Mouse (Mus musculus) mature B cell (primary cell): ENCODE results near the gene Sorl1.

Experiments used
- in situ Hi-C: fragments of 300-500 bp; cut with MboI; formaldehyde crosslinking; loops from 2 replicates; pipeline ENCODE4 v1.14.3; 2019

Sorl1 gene

DNA sequence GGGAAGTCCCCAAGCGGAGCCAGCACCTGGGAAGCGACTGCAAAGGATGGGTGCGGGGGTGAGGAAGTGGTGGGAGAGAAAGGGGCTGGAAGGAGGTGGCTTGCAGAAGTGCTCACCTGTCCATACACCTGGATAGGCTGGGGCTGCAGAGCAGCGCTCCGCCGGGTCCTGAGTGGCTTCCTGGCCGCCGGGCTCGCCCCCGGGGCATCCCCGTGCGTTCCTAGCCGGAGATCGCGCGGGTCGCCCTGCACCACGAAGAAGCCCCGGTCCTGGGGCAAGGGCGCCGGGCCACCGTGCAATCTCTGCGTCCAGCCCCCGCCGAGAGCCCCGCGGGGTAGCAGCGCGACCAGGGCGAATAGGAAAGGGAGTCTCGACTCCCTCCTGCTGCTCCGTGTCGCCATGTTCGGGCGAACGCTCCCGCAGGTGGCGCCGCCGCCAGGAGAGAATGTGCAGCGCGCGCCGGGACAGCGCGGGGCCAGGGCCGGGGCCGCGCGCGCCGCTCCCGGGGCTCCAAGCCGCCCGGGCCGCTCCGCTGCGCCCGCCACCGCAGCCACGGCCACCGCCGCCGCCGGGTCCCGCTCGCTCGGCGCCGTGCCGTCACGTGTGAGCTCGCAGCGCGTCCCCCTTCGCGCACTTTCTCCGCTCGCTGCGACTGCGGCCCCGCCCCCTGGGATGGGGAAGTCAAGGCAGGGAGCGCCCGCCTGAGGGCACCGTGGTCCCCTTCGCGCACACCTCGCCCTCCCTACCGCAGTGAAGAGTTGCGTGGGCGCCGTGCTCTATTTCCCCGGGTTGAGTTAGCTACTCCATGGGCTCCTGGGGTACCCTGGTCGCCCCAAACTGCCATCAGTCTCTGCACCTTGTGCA lies at the start of gene Sorl1:
Gene Sorl1, minus strand, starts transcription at position 585 of the 864 bp plus-strand sequence.
- in situ Hi-C loops: no loop called here

DNA sequence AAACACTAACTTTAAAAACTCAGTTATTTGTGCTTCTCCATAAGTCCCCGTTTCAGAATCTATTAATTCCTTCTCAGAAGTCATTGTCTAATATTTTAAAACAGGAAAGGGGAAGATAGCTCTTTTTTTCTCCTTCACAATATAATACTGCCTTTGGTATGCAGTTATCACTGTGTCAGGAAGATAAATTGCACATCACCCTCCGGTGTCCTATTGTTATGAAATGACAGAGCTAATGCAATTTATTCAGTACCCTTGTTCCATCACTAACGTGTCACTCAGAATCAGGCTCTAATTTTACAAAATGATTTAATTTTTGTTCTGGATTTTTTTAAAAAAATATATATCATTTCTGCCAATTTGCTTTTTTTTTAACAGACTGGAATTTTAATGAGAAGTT lies 49.7 kb upstream of the Sorl1 start:
- in situ Hi-C loops: no loop called here

DNA sequence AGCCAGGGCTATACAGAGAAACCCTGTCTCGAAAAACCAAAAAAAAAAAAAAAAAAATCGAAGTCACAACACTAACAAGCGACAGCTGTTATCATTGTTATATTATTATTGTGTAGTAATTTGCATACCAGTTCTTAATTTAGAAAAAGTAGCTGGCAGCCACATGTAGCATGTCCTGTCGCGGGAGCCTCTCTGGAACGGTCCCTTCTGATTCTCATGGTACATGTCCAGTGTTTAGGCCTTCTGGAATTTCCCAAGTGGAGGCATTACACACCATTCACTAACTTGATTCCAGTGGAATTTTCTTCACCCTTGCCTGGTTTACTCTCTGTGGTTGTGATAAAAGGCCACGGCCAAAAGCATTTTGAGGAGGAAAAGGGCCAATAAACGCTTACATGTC lies 45.4 kb upstream of the Sorl1 start:
- in situ Hi-C loops: no loop called here

- in situ Hi-C loops: no loop called here
These were observed 44.9 kb upstream of the Sorl1 start for GRCm38 (mm10) chr9:42169025-42169424.

DNA sequence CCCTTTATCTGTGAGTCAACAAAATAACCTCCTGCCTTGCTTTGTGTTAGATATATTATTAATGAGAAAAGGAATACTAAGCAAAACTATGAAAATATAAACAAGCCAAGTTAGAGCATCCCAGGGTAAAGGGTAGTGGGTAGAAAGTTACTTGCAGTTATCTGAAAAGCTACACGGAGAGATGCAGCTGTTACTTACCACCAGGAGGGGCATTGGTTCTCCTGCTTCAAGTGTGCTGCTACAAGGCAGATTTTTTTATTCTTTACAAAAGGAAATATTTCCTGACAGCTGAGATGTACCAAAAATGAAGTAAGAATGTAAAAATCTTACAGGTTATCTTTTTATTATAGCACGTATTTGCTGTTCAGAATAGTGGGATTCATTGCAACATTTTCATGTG lies 40.8 kb upstream of the Sorl1 start:
- in situ Hi-C loops: no loop called here

DNA sequence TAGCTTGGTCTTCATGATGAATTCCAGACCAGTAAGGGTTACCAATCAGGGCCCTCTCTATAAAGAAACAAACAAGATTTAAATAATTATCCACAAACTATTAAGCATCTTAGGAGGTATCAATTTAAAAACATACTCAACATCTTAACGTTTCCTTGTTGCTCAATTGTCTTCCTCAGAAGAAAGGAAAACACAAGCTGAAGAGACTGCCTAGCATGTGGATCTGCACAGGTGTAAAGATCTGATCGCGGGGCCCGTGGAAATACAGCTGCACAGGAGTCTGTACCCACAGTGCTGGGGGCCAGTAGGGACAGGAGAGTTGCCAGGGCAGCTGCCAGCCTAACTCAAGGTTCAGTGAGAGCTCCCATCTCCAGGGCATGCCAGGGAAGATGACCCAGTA lies 38.9 kb upstream of the Sorl1 start:
- in situ Hi-C loops: no loop called here

DNA sequence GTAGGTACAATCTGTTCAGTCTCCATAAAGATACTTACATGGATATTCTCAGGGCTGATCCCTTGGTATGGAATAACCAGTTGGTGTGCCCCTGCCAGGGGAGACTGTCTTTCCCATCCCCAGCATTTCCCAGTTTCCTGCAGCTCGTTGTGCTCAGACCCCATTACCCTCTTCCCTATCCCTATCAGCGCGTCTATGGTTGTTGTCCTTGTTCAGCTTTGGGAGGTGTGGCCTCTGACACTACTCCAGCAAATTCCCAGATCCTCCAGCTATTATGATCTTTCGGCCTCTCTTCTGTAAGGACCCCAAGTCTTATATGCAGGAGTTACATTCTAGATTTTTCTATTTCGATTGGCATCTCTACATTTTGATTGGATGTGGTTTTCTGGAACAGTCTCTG lies 35.3 kb upstream of the Sorl1 start:
- in situ Hi-C loops: no loop called here

- in situ Hi-C loops: no loop called here
These were observed 34.6 kb upstream of the Sorl1 start for GRCm38 (mm10) chr9:42158652-42159051.

DNA sequence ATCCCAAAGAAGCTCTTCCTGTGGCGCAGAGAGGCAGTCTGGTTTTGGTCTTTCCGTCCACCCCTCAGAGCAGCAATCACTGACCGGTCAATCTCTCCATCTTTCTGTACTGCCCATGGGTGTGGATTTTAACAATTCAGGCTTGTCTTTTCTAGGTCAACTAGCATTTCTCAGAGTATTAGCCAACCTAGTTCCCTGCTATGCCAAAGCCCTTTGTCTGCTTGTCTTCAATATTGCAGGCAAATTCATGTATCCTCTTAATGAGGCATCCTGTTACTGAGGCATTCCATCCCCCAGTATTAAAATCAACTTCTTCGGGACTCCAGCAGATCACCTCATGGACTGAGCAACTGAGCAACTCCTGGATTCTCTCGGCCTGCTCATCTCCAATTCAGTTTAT lies 33.9 kb upstream of the Sorl1 start:
- in situ Hi-C loops: no loop called here

- in situ Hi-C loops: no loop called here
These were observed 32.5 kb upstream of the Sorl1 start for GRCm38 (mm10) chr9:42156566-42156965.

DNA sequence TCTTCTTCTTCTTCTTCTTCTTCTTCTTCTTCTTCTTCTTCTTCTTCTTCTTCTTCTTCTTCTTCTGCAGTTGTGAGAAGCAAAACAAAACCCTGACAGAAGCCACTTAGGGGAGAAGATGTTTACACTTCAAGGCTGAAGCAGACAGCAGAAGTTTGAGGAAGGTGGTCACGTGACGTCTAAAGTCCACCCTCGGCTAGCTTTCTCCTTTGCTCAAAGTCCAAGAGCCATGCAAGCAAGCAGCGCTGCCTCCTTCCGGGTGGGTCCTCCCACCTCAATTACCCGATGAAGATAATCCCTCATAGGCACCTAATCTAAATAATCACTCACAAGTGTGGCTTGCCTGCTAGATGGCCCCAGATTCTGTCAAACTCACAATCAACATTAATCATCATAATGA lies 30.6 kb upstream of the Sorl1 start:
- in situ Hi-C loops: no loop called here

- in situ Hi-C loops: no loop called here
These were observed 24.7 kb upstream of the Sorl1 start for GRCm38 (mm10) chr9:42148816-42149215.

DNA sequence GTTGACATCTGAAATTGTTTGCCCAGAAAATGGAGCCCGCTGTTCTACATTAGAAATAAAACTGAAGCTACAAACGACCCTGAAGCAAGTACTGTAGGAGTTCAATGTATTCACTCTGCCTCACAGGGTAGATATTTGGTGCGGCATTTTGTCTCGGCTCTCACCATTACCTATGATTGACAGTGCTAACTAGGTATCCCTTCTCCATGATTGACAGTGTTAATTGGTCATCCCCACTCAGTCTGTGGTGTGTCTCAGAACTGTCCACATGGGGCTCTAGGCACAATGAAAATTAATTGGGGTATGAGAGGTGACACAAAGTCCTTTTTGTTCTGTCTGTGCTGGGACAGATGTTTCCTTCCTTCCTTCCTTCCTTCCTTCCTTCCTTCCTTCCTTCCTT lies 23.9 kb upstream of the Sorl1 start:
- in situ Hi-C loops: no loop called here

DNA sequence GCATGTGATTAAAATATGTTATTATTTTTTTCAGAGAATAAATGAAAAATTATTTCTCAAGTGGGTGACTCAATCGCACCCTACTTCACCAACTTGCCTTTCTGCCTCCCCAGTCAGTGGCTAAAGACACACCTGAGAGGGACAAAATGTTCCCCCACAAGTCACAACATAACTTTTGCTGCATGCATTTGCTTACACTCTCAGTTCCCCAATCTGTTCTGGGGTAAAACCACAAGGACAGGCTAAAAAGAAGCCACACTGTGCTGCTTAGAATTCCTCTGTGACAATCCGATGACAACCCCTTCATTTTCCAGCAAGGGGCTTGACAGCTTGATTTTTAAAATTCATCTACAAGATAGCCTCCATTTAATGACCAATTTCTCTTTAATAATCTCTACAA lies 22.4 kb upstream of the Sorl1 start:
- in situ Hi-C loops: no loop called here

DNA sequence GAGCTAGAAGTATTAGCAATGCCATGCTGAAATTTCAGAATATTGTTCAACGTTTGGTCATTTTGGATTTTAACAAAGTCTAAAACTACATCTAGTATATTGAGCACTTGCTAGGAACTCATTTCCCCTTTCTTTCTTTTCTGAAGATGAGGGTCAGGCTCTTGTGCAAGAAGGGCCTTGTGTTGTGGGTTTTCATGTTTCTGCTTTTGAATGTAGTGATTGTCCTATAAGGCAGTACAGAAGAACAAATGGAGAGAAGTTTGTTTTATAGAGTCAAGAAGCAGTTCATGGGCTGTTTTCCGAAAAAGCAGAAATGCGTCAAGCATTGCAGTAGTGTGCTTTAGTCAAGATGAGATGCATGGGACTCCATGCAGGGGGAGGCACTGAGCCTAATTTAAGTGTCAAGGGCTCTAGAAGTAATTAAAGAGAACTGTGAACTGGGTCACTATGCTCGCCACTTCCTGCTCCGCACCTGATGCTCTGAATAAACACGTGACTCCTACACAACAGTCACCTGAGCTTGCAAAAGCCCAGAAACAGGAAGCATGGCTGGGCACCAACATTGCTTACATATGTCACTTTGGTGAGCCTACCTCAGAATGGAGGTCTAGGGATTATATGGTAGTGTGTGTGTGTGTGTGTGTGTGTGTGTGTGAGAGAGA lies 17.6 kb upstream of the Sorl1 start:
- in situ Hi-C loops: no loop called here

DNA sequence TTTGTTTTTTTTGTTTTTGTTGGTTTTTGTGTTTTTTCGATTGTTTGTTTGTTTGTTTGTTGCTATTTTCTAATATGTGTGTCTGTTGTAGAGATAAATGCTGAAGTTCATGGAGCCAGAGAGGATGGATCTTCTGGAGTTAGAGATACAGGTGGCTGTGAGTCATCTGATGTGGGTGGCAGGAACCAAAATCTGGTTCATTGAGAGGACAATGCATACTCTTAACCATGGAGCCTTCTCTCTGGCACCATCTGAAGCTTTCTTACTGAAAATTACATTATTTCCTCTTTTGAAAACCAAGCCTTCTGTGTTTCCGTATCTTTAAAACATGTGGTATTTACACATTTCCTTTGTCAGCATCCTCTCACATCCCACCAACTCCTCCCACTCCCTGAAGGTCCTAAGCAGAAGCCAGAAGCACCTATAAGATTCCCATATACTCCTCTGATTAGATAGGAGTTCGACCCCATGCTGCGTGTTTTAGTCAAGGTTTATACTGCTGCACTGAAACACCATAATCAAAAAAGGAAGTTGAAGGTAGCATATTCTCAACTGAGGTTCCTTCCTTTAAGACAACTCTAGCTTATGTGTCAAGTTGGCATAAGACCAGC lies 14.3 kb upstream of the Sorl1 start:
- in situ Hi-C loops: loop anchor here (5.0 kb wide), 1 partner anchor 104 kb away; no protein-coding TSS in a partner anchor

GRCm38 (mm10) chr9:42137578-42137977 lies 13.5 kb upstream of the Sorl1 start:
- in situ Hi-C loops: loop anchor here (5.0 kb wide), 1 partner anchor 105 kb away; no protein-coding TSS in a partner anchor

GRCm38 (mm10) chr9:42130793-42131760 lies 7.0 kb upstream of the Sorl1 start:
- in situ Hi-C loops: no loop called here

GRCm38 (mm10) chr9:42127983-42128382 lies 3.9 kb upstream of the Sorl1 start:
- in situ Hi-C loops: no loop called here

- in situ Hi-C loops: no loop called here
These were observed 1.3 kb upstream of the Sorl1 start for GRCm38 (mm10) chr9:42125262-42125982.

- in situ Hi-C loops: no loop called here
These were observed 893 bp downstream of the Sorl1 start for GRCm38 (mm10) chr9:42123204-42123603.
